Mouse (Mus musculus) lung, postnatal 25 days (tissue): ENCODE data around the gene Unc119b.
A peak's percentile ranks its signal among the peaks of the same experiment; 100 is the strongest.
"Not testable (repeated sequence)": the region's sequence is repeated elsewhere in the genome, so short reads cannot be mapped to it uniquely, and the experiment has no call there.

Source experiments
- DNase-seq: peaks from one replicate; pipeline ENCODE4 v3.0.0; 2022; ENCODE audit warnings: low spot score

Gene Unc119b

GRCm38 (mm10) chr5:115134234-115135165 is at the start of gene Unc119b:
TSS of gene Unc119b (minus strand) at chr5:115134975.
- DNase-seq = peak; percentile 89

- no peak for DNase-seq
These were observed 48.7 kb upstream of the Unc119b start for GRCm38 (mm10) chr5:115183482-115183881.

GRCm38 (mm10) chr5:115182925-115183324 is 48.1 kb upstream of the Unc119b start:
- DNase-seq = no peak

- no peak for DNase-seq
These were observed 46.6 kb upstream of the Unc119b start for GRCm38 (mm10) chr5:115181248-115181940.

GRCm38 (mm10) chr5:115179596-115179995 is 44.8 kb upstream of the Unc119b start:
- no peak for DNase-seq

- DNase-seq = no peak
These were observed 43.1 kb upstream of the Unc119b start for GRCm38 (mm10) chr5:115177866-115178265.

- no peak for DNase-seq
These were observed 39.8 kb upstream of the Unc119b start for GRCm38 (mm10) chr5:115174554-115174953.

- no peak for DNase-seq
These were observed 35.4 kb upstream of the Unc119b start for GRCm38 (mm10) chr5:115170150-115170549.

GRCm38 (mm10) chr5:115168641-115169415 is 34.1 kb upstream of the Unc119b start:
- no peak for DNase-seq

- peak; percentile 69 for DNase-seq
These were observed 32.6 kb upstream of the Unc119b start for GRCm38 (mm10) chr5:115167396-115167795.

- no peak for DNase-seq
These were observed 32.0 kb upstream of the Unc119b start for GRCm38 (mm10) chr5:115166815-115167194.

- no peak for DNase-seq
These were observed 31.4 kb upstream of the Unc119b start for GRCm38 (mm10) chr5:115165895-115166814.

GRCm38 (mm10) chr5:115165351-115165750 is 30.6 kb upstream of the Unc119b start:
- no peak for DNase-seq

GRCm38 (mm10) chr5:115164446-115164845 is 29.7 kb upstream of the Unc119b start:
- not testable (repeated sequence) for DNase-seq

- DNase-seq = peak; percentile 76
These were observed 28.8 kb upstream of the Unc119b start for GRCm38 (mm10) chr5:115163563-115163962.

- DNase-seq = not testable (repeated sequence)
These were observed 27.1 kb upstream of the Unc119b start for GRCm38 (mm10) chr5:115161940-115162279.

GRCm38 (mm10) chr5:115161064-115161939 is 26.5 kb upstream of the Unc119b start:
- no peak for DNase-seq

- DNase-seq = no peak
These were observed 25.9 kb upstream of the Unc119b start for GRCm38 (mm10) chr5:115160655-115161054.

- no peak for DNase-seq
These were observed 24.4 kb upstream of the Unc119b start for GRCm38 (mm10) chr5:115159165-115159564.
